Mouse (Mus musculus): Measurements from ENCODE around the gene Arhgef6. TPM values are rescaled to one million over a fixed set of nuclear protein-coding genes. Genes with fewer than 3 reads are reported as not detected.
A peak's percentile ranks its signal among the peaks of the same experiment; 100 is the strongest.

Arhgef6 gene
- polyA plus RNA-seq, 1 experiment from 2014 or later: 45.9 TPM

DNA sequence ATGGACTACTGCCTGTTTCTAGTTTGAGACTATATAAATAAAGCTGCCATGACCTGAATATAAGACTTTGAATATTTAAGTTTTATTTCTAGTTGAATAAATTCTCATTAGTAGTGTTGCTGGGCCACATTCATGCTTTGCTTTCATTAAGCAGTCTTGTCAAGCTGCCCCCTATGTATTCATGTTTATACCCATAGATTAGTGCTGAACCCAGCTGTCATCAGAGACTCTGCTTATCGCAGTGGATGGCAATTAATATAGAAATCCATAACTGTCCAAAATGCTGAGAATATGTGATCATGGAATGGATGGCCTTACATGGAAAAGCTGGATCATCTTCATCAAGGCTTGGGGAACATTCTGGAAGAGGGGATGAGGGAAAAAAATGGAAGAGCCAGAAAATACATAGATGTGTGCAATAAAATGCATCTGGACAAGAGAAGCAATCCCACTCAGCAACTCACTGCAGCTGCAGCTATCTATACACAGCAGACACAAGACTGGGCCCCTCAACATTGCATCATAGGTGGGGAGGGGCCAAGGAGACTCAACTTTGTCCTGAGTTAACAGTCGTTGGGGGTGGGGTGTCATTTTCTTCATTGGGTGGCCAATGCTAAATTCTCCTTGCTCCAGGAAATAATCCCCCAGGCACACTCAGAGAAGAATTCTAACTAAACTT is 26.5 kb upstream of the Arhgef6 start:
- ATAC-seq (ENCODE audit: insufficient number of reproducible peaks, insufficient read depth, low FRiP score, low read depth): no peak
- Histone ChIP-seq H3K9ac (ENCODE audit: low read length) (no peak overlapping the region), H3K4me1 (ENCODE audit: control insufficient read depth in 2 of 2, insufficient read depth in 2 of 2, low read length in 2 of 2) (no peaks in the 10 kb centered on the region), H3K36me3 (ENCODE audit: control insufficient read depth, insufficient read depth, low read length) (no peaks in the 10 kb centered on the region), H3K9me3 (ENCODE audit: control insufficient read depth, low read length) (no peaks in the 10 kb centered on the region), H3K27ac (replicated peaks in 1 of 2; ENCODE audit: control insufficient read depth in 1 of 2, insufficient read depth in 1 of 2, low read depth in 2 of 2, low read length in 2 of 2) (no peak overlapping the region), H3K27me3 (ENCODE audit: control insufficient read depth, insufficient read depth, low read length) (no peaks in the 10 kb centered on the region), H3K4me3 (ENCODE audit: control insufficient read depth in 1 of 2, insufficient read depth in 1 of 2, low read depth in 1 of 2, low read length in 2 of 2) (no peak overlapping the region), H3K4me2 (ENCODE audit: low read length) (no peak overlapping the region)
- WGBS: 59% methylated on average over 2 of the region's 2 CpGs

DNA sequence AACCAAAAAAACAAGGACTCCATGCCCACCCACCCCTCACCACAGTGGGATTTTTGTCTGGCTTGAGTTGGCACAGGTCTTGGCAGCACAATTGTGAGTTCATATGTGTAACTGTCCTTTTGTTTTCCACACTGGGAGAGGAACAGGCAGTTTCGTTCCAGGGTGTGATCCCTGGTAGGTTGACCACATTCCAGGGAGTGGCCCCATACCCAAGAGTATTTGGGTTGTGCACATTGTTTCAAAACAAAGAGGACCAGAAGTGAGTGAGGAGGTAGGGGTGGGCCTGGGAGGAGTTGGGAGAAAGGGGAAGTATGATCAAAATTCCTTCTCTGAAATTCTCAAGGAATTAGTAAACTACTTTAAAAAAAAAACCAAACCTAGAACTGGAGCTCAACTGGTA is 20.8 kb upstream of the Arhgef6 start:
- no peak for ATAC-seq (ENCODE audit: insufficient number of reproducible peaks, insufficient read depth, low FRiP score, low read depth)
- no peaks in the 10 kb centered on the region for H3K4me1 ChIP-seq (ENCODE audit: control insufficient read depth in 2 of 2, insufficient read depth in 2 of 2, low read length in 2 of 2)
- no peaks in the 10 kb centered on the region for H3K9me3 ChIP-seq (ENCODE audit: control insufficient read depth, low read length)
- H3K4me2 ChIP-seq (ENCODE audit: low read length): no peak overlapping the region
- no peak overlapping the region for H3K4me3 ChIP-seq (ENCODE audit: control insufficient read depth in 1 of 2, insufficient read depth in 1 of 2, low read depth in 1 of 2, low read length in 2 of 2)
- no peaks in the 10 kb centered on the region for H3K27me3 ChIP-seq (ENCODE audit: control insufficient read depth, insufficient read depth, low read length)
- 59% methylated on average over 1 of the region's 1 CpGs for WGBS
- H3K9ac ChIP-seq (ENCODE audit: low read length): no peak overlapping the region
- H3K36me3 ChIP-seq (ENCODE audit: control insufficient read depth, insufficient read depth, low read length): no peaks in the 10 kb centered on the region
- H3K27ac ChIP-seq (replicated peaks in 1 of 2; ENCODE audit: control insufficient read depth in 1 of 2, insufficient read depth in 1 of 2, low read depth in 2 of 2, low read length in 2 of 2): no peak overlapping the region

DNA sequence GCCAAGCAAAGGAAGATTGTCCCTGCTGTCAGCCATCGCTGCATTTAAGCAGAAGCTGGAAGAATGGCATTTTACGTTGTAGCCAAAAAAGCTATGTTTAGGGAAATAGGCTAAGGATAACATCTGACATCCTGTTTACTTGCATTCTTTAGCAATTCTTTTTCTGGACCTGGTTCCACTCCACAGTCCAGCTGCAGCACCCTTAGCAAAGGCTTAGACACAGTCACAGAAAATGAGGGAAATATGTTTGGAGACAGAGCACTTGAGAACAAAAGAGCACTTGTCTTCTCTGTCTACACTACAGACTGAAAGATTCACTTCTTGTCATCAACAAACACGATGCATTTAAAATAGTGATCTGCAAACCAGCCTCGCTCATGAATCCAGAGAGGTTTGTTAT is 691 bp upstream of the Arhgef6 start:
- WGBS: 45% methylated on average over 4 of the region's 4 CpGs
- Histone ChIP-seq H3K27me3 (ENCODE audit: control insufficient read depth, insufficient read depth, low read length) (no peaks in the 10 kb centered on the region), H3K27ac (replicated peaks in 1 of 2; ENCODE audit: control insufficient read depth in 1 of 2, insufficient read depth in 1 of 2, low read depth in 2 of 2, low read length in 2 of 2) (no peak overlapping the region)

DNA sequence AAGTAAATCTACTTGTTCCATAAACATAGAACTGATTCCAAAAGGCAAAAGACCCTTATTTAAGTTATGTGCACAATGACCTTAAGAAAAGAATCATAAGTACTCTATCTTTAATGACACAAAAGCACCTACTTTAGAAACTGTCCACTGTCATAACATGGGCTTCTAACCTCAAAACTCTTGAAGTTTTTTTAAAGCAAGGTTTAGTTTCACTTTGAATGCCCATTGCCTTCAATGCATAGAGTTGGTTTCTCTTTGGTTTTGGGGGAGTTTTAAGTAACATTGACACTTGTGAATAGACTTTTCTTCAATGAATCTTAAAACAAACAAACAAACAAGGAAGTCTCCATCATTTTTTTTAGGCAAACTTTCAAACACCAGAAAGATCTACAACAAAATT is 947 bp downstream of the Arhgef6 start:
- Histone ChIP-seq H3K9ac (ENCODE audit: low read length) (no peak overlapping the region), H3K27me3 (ENCODE audit: control insufficient read depth, insufficient read depth, low read length) (no peaks in the 10 kb centered on the region), H3K4me2 (ENCODE audit: low read length) (no peak overlapping the region), H3K9me3 (ENCODE audit: control insufficient read depth, low read length) (no peaks in the 10 kb centered on the region), H3K36me3 (ENCODE audit: control insufficient read depth, insufficient read depth, low read length) (no peaks in the 10 kb centered on the region), H3K4me3 (ENCODE audit: control insufficient read depth in 1 of 2, insufficient read depth in 1 of 2, low read depth in 1 of 2, low read length in 2 of 2) (no peak overlapping the region), H3K4me1 (ENCODE audit: control insufficient read depth in 2 of 2, insufficient read depth in 2 of 2, low read length in 2 of 2) (peaks cover 3 to 4% of the 10 kb centered on the region in 2 experiments; a peak in 2 of 4 replicates), H3K27ac (replicated peaks in 1 of 2; ENCODE audit: control insufficient read depth in 1 of 2, insufficient read depth in 1 of 2, low read depth in 2 of 2, low read length in 2 of 2) (no peak overlapping the region)
- ATAC-seq (ENCODE audit: insufficient number of reproducible peaks, insufficient read depth, low FRiP score, low read depth): no peak

More for the DNA sequence above, 691 bp upstream of the Arhgef6 start:
- Histone ChIP-seq H3K9me3 (ENCODE audit: control insufficient read depth, low read length) (no peaks in the 10 kb centered on the region), H3K4me3 (ENCODE audit: control insufficient read depth in 1 of 2, insufficient read depth in 1 of 2, low read depth in 1 of 2, low read length in 2 of 2) (no peak overlapping the region), H3K9ac (ENCODE audit: low read length) (no peak overlapping the region), H3K4me1 (ENCODE audit: control insufficient read depth in 2 of 2, insufficient read depth in 2 of 2, low read length in 2 of 2) (peaks cover 3 to 4% of the 10 kb centered on the region in 2 experiments; a peak in 2 of 4 replicates), H3K36me3 (ENCODE audit: control insufficient read depth, insufficient read depth, low read length) (no peaks in the 10 kb centered on the region), H3K4me2 (ENCODE audit: low read length) (peak overlapping the region; percentile 31)
- no peak for ATAC-seq (ENCODE audit: insufficient number of reproducible peaks, insufficient read depth, low FRiP score, low read depth)

DNA sequence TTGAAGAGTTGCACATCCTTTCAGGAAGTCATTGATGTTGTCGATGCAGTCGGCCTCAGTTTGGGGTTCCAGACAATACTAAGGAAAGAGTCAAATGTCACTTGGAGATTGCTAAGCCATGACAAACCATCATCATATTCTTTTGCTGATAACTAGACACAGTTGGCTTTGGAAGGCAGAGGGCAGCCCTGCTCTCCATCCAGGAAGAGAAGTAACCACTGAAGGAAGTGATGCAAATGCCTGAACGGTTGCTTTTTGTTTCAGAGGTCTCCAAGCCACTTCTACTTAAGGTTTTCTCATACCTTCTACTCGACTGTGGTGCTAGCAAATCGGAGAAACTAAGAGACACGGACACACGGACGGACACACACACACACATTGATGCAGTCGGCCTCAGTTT is 1.6 kb downstream of the Arhgef6 start:
- ATAC-seq (ENCODE audit: insufficient number of reproducible peaks, insufficient read depth, low FRiP score, low read depth): no peak
- Histone ChIP-seq H3K27me3 (ENCODE audit: control insufficient read depth, insufficient read depth, low read length) (no peaks in the 10 kb centered on the region), H3K4me1 (ENCODE audit: control insufficient read depth in 2 of 2, insufficient read depth in 2 of 2, low read length in 2 of 2) (peaks cover 3 to 4% of the 10 kb centered on the region in 2 experiments; a peak in 2 of 4 replicates), H3K4me3 (ENCODE audit: control insufficient read depth in 1 of 2, insufficient read depth in 1 of 2, low read depth in 1 of 2, low read length in 2 of 2) (no peak overlapping the region), H3K4me2 (ENCODE audit: low read length) (no peak overlapping the region), H3K9me3 (ENCODE audit: control insufficient read depth, low read length) (no peaks in the 10 kb centered on the region), H3K9ac (ENCODE audit: low read length) (no peak overlapping the region), H3K36me3 (ENCODE audit: control insufficient read depth, insufficient read depth, low read length) (no peaks in the 10 kb centered on the region), H3K27ac (replicated peaks in 1 of 2; ENCODE audit: control insufficient read depth in 1 of 2, insufficient read depth in 1 of 2, low read depth in 2 of 2, low read length in 2 of 2) (no peak overlapping the region)
- 74% methylated on average over 9 of the region's 9 CpGs for WGBS

DNA sequence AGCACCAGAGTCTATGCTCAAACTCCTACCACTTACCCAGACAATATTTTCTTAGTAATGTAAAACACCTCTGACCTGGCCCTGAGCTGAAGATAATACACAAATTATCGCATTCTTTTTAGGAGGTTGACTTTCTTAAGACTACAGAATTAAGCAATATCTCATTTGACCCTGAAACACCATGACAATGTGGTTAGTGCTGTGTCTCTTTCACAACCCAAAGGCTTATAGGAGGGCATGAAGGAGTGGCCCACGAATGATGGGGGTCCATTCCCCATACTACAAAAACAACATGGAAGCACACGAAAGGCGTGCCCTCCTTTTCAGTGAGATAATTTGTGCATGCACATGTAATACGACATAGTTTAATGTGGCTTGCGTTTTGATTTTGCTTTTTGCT is 3.2 kb downstream of the Arhgef6 start:
- H3K4me1 ChIP-seq (ENCODE audit: control insufficient read depth in 2 of 2, insufficient read depth in 2 of 2, low read length in 2 of 2): peaks cover 3 to 4% of the 10 kb centered on the region in 2 experiments; a peak in 2 of 4 replicates
- no peak overlapping the region for H3K4me3 ChIP-seq (ENCODE audit: control insufficient read depth in 1 of 2, insufficient read depth in 1 of 2, low read depth in 1 of 2, low read length in 2 of 2)
- no peak overlapping the region for H3K4me2 ChIP-seq (ENCODE audit: low read length)
- no peak overlapping the region for H3K9ac ChIP-seq (ENCODE audit: low read length)
- no peak for ATAC-seq (ENCODE audit: insufficient number of reproducible peaks, insufficient read depth, low FRiP score, low read depth)
- H3K36me3 ChIP-seq (ENCODE audit: control insufficient read depth, insufficient read depth, low read length): no peaks in the 10 kb centered on the region
- WGBS: 87% methylated on average over 6 of the region's 6 CpGs
- H3K9me3 ChIP-seq (ENCODE audit: control insufficient read depth, low read length): no peaks in the 10 kb centered on the region
- H3K27me3 ChIP-seq (ENCODE audit: control insufficient read depth, insufficient read depth, low read length): no peaks in the 10 kb centered on the region
- H3K27ac ChIP-seq (replicated peaks in 1 of 2; ENCODE audit: control insufficient read depth in 1 of 2, insufficient read depth in 1 of 2, low read depth in 2 of 2, low read length in 2 of 2): no peak overlapping the region

DNA sequence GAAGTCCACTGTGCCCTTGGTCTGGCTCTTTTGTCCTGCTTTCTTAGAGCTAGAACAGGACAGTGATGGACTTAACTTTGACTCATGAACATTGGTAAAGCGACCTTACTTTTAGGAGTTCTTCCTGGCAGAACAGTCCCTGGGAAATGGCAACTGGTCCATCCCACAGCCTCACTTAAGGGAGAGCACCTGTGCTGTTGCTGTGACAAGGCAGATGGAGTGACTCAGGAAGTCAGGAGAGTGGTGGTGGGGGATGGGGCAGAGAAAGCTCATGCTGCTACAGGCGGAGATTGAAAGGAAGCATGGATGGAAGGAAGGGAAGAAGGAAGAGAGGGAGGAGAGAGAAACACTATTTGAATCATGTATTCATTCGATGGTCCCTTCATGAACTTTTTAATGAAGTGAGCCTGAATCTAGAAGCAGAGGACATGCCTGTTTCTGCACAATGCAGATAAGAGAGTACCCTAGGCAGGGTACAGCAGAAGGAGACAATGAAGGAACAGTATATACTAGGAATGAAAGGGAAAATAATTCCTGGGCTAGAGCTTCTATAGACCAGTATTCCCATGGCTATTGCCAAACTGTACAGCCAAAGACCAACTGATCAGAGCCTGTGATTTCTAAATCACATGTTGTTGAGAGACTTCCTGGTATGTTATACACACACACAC is 10.7 kb downstream of the Arhgef6 start:
- 69% methylated on average over 3 of the region's 3 CpGs for WGBS
- no peak overlapping the region for H3K27ac ChIP-seq (replicated peaks in 1 of 2; ENCODE audit: control insufficient read depth in 1 of 2, insufficient read depth in 1 of 2, low read depth in 2 of 2, low read length in 2 of 2)
- no peak overlapping the region for H3K4me3 ChIP-seq (ENCODE audit: control insufficient read depth in 1 of 2, insufficient read depth in 1 of 2, low read depth in 1 of 2, low read length in 2 of 2)
- no peaks in the 10 kb centered on the region for H3K36me3 ChIP-seq (ENCODE audit: control insufficient read depth, insufficient read depth, low read length)
- no peaks in the 10 kb centered on the region for H3K9me3 ChIP-seq (ENCODE audit: control insufficient read depth, low read length)
- no peaks in the 10 kb centered on the region for H3K27me3 ChIP-seq (ENCODE audit: control insufficient read depth, insufficient read depth, low read length)
- no peak overlapping the region for H3K4me2 ChIP-seq (ENCODE audit: low read length)
- H3K9ac ChIP-seq (ENCODE audit: low read length): no peak overlapping the region
- H3K4me1 ChIP-seq (ENCODE audit: control insufficient read depth in 2 of 2, insufficient read depth in 2 of 2, low read length in 2 of 2): 0 out of 4 replicates have a peak, but pooled peaks cover 0 to 3% of the 10 kb centered on the region in 2 experiments
- no peak for ATAC-seq (ENCODE audit: insufficient number of reproducible peaks, insufficient read depth, low FRiP score, low read depth)

All from heart, embryonic 14.5 days (tissue).